Mouse (Mus musculus): ENCODE results near the gene Ppp1r3f.

DNA sequence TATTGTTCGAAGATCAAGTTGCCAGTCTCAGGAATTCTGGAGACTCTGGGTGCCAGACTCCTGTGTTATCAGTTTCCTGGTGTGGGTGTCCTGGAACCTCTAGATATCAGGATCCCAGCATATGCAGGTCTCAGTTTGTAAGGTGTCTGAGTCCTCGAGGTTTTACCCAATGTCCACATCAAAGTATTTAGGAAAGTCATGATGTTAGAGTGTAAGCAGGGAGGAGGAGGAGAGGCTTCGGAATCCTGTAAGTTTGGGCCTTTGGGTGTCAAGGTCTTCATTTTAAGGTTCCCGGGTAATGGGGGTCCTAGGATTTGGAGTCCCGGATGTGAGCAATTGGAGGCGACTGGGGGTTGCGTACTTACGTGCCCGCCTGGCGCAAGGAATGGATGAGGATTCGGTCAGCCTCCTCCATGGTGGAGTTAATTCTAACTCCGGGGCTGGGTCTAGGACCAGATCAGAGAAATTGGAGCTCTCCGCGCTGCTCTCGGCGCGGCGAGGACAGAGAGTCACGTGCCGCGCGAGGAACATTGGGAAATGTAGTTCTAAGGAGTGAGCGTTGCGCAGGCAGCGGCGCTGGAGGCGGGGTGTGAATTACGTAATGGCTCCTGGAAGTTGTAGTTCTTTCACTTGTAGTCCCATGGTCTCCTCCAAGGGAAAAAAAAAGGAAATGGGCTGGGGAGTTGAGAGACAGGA, 30.9 kb upstream of the Ppp1r3f start, which contains the start of gene Ccdc22:
- TF ChIP-seq POLR2A (IDR thresholded peaks at IDR 0.05; ENCODE audit: insufficient read depth, low read length), result no peak
- TF ChIP-seq CTCF (IDR thresholded peaks at IDR 0.05; ENCODE audit: low read depth, low read length), result no peak

Data from ES-Bruce4 (cell line).